Mouse (Mus musculus) layer of hippocampus, adult 2 months (tissue): Measurements from ENCODE around the gene Fbxo45. TPM values are rescaled to one million over a fixed set of nuclear protein-coding genes. Genes with fewer than 3 reads are reported as not detected.
A peak's percentile ranks its signal among the peaks of the same experiment; 100 is the strongest.

ENCODE experiments used
- DNase-seq, 2 experiments: peaks; one replicate each; pipeline ENCODE4 v3.0.0; 2022; ENCODE audit warnings: low spot score in 2 of 2
- H3K27ac ChIP-seq: fragments of 200-600 bp; 2 replicates; pipeline ENCODE4 v1.8.1; 2022
- H3K4me3 ChIP-seq: fragments of 200-600 bp; 2 replicates; pipeline ENCODE4 v1.8.1; 2022; ENCODE audit warnings: mild to moderate bottlenecking
- CTCF ChIP-seq: fragments of 200-600 bp; conservative IDR thresholded peaks from 2 replicates; pipeline ENCODE4 v1.8.1; 2022; ENCODE audit warnings: antibody characterized with exemption, mild to moderate bottlenecking, moderate library complexity
- microRNA-seq, 2 experiments: library from miRNA; unstranded; fragments of <30 nt; microRNA quantifications; one replicate each; pipeline ENCODE4 v1.2.0; 2021
- total RNA-seq, 2 experiments: library from RNA; stranded (reverse); gene quantifications; 2 replicates each; pipeline ENCODE4 v1.2.3; 2021

Fbxo45 gene
- total RNA-seq, 2 experiments from 2014 or later = 46.4 to 47.8 TPM

DNA sequence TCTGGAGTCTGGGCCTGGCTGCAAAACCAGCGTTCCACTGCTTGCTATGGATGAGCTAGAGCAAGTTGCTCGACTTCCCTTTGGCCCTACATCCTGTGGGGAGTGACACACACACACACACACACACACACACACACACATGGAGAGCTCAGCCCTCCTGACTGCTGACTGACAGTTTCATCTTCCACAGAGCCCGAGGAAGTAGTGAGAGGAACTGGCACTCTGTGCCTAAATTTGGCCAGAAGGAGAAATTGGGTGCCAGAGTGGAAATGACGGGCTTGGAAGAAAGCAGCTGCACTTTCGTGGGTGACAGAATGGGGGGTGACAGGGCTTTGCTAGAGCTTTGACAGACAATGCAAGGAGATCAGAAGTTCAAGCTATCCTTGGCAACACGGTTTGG, 57.8 kb downstream of the Fbxo45 start:
- no peak for TF ChIP-seq CTCF
- H3K4me3 ChIP-seq = no peak overlapping the region
- DNase-seq = peak; percentile 19 to 25
- H3K27ac ChIP-seq = no peak overlapping the region

DNA sequence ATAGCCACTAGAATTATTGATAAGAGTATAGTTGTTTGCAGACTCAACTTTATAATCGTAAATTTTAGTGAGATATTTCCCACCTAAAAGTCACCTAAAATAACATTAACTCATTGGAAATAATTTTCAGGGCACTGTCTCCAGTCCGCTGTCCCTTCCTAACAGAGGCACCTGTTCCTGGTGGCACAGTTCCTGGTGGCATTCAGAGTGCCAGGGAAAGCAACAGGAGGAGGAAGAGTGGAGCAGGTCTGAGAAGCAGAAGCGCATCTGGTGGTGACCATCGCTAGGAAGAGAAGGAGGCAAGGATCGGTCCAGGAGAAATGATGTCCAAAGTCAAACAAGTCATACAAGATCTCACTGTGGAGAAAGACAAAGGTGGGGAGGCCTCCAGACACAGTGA, 60.9 kb downstream of the Fbxo45 start:
- no peak for TF ChIP-seq CTCF
- no peak for DNase-seq
- H3K4me3 ChIP-seq = no peak overlapping the region
- H3K27ac ChIP-seq = no peak overlapping the region

Small RNAs within 50 kb of the gene (microRNA-seq; reads per million reads assigned to microRNA genes)
- gene Mir1946a = 0 reads per million in 2 experiments

Other genes starting within 250 kb of the Fbxo45 start
- gene Senp5, start 243.9 kb downstream of the Fbxo45 start, total RNA-seq = 10 to 100 TPM; 37.5 to 37.6 TPM
- gene Pak2, start 167.8 kb downstream of the Fbxo45 start, total RNA-seq = 10 to 100 TPM; 29.2 to 29.7 TPM
- 10 to 100 TPM; 24.2 to 27.3 TPM for gene Pigx, start 147.4 kb downstream of the Fbxo45 start, total RNA-seq
- gene Cep19, start 147.4 kb downstream of the Fbxo45 start, total RNA-seq = 10 to 100 TPM; 62.8 to 65.5 TPM
- 10 to 100 TPM; 11.2 to 11.6 TPM for gene Nrros, start 81.6 kb downstream of the Fbxo45 start, total RNA-seq
- not detected for gene Bex6, start 67.3 kb downstream of the Fbxo45 start, total RNA-seq
- 10 to 100 TPM; 11.8 to 13.0 TPM for gene Wdr53, start 69 bp upstream of the Fbxo45 start, total RNA-seq
- not detected for gene Smco1, start 24.3 kb upstream of the Fbxo45 start, total RNA-seq
- 10 to 100 TPM; 26.5 to 27.1 TPM for gene Rnf168, start 30.3 kb upstream of the Fbxo45 start, total RNA-seq
- 10 to 100 TPM; 47.7 to 50.4 TPM for gene Ubxn7, start 85.1 kb upstream of the Fbxo45 start, total RNA-seq
- not detected for gene Tm4sf19, start 153.3 kb upstream of the Fbxo45 start, total RNA-seq
- gene Tctex1d2, start 172.5 kb upstream of the Fbxo45 start, total RNA-seq = 10 to 100 TPM; 11.8 to 14.3 TPM
- gene Pcyt1a, start 183.8 kb upstream of the Fbxo45 start, total RNA-seq = 10 to 100 TPM; 32.6 to 33.7 TPM
- not detected for gene Slc51a, start 240.7 kb upstream of the Fbxo45 start, total RNA-seq
- gene Zdhhc19, start 249.1 kb upstream of the Fbxo45 start, total RNA-seq = not detected